Mouse (Mus musculus) lung, adult 2 months (tissue): ENCODE results near the gene Ms4a4c.

ENCODE experiments used
- CTCF ChIP-seq: fragments of 200-500 bp; IDR thresholded peaks from 2 replicates; pipeline ENCODE4 v1.5.1; 2011; ENCODE audit warnings: mild to moderate bottlenecking, low read length, control low read depth; ENCODE audit not compliant: insufficient read depth
- POLR2A ChIP-seq: fragments of 200-500 bp; IDR thresholded peaks from 2 replicates; pipeline ENCODE4 v1.6.1; 2011; ENCODE audit warnings: low read depth, mild to moderate bottlenecking, control low read depth, low read length, borderline replicate concordance; ENCODE audit errors: extremely low read depth

- TF ChIP-seq CTCF, result no peak
- no peak for TF ChIP-seq POLR2A
Measured at GRCm38 (mm10) chr19:11443338-11443737, 38.8 kb downstream of the Ms4a4c start, which contains the start of gene Ms4a4b.
